Mouse (Mus musculus) CH12.LX (cell line): ENCODE measurements around the gene Olfr613. TPM values are rescaled to one million over a fixed set of nuclear protein-coding genes. Genes with fewer than 3 reads are reported as not detected.

Source experiments
- DNase-seq: peaks from one replicate; pipeline ENCODE4 v3.0.0-alpha.2; 2013; ENCODE audit errors: extremely low read depth
- H3K27ac ChIP-seq: 2 replicates; pipeline ENCODE4 v1.5.1; 2012; ENCODE audit warnings: low read depth, mild to moderate bottlenecking, control low read depth, moderate library complexity; ENCODE audit not compliant: insufficient read depth
- H3K27me3 ChIP-seq: replicated peaks from 2 replicates; pipeline ENCODE3; 2012; ENCODE audit warnings: inconsistent platforms
- H3K36me3 ChIP-seq, 2 experiments: replicated peaks in 1 of 2; 2 replicates each; pipeline versions ENCODE3 to v1.6.1; 2012; ENCODE audit warnings: inconsistent platforms in 1 of 2, low read length in 1 of 2, mild to moderate bottlenecking in 1 of 2, mixed read lengths in 1 of 2, moderate library complexity in 1 of 2; ENCODE audit not compliant: control insufficient read depth in 1 of 2, insufficient read depth in 1 of 2
- H3K4me1 ChIP-seq, 2 experiments: 2 replicates each; pipeline ENCODE4 v1.6.1; 2012; ENCODE audit warnings: inconsistent platforms in 1 of 2, moderate library complexity in 1 of 2; ENCODE audit not compliant: insufficient read depth in 2 of 2, control insufficient read depth in 1 of 2
- H3K4me2 ChIP-seq: 2 replicates; pipeline ENCODE4 v1.6.1; 2012; ENCODE audit warnings: low read depth, mild to moderate bottlenecking, control low read depth; ENCODE audit not compliant: poor library complexity, insufficient read depth, severe bottlenecking
- H3K4me3 ChIP-seq, 3 experiments: fragments of 150-350 bp in 1 of 3; sonication (generic) in 1 of 3; replicated peaks in 1 of 3; 2 replicates each; pipeline versions ENCODE3 to v1.5.1; 2011 to 2012; ENCODE audit warnings: low read depth in 2 of 3, low read length in 2 of 3, mild to moderate bottlenecking in 2 of 3, moderate library complexity in 2 of 3, control low read depth in 1 of 3, improper control_type of control experiment in 1 of 3, inconsistent platforms in 1 of 3, mixed read lengths in 1 of 3; ENCODE audit not compliant: poor library complexity in 1 of 3
- H3K79me2 ChIP-seq: replicated peaks from 2 replicates; pipeline ENCODE4 v1.6.1; 2012; ENCODE audit warnings: mild to moderate bottlenecking, moderate library complexity; ENCODE audit not compliant: control insufficient read depth, poor library complexity, insufficient read depth, severe bottlenecking; ENCODE audit errors: extremely low read depth
- H3K9ac ChIP-seq: 2 replicates; pipeline ENCODE4 v1.6.1; 2012; ENCODE audit warnings: low read depth, mild to moderate bottlenecking, control low read depth, moderate library complexity; ENCODE audit not compliant: insufficient read depth
- H3K9me3 ChIP-seq: replicated peaks from 2 replicates; pipeline ENCODE3; 2012; ENCODE audit warnings: low read length, inconsistent platforms, mixed read lengths
- BHLHE40 ChIP-seq: IDR thresholded peaks from 2 replicates; pipeline ENCODE4 v1.6.1; 2011; ENCODE audit warnings: mild to moderate bottlenecking, low read depth, low read length, improper control_type of control experiment
- CHD1 ChIP-seq: IDR thresholded peaks from 2 replicates; pipeline ENCODE4 v1.6.1; 2012; ENCODE audit warnings: low read depth, low read length, improper control_type of control experiment, inconsistent platforms
- CHD2 ChIP-seq: IDR thresholded peaks from 2 replicates; pipeline ENCODE4 v1.6.1; 2011; ENCODE audit warnings: low read length, improper control_type of control experiment
- CTCF ChIP-seq, 2 experiments: IDR thresholded peaks in 1 of 2; conservative IDR thresholded peaks in 1 of 2; 2 replicates each; pipeline ENCODE4 v1.5.1; 2011 to 2012; ENCODE audit warnings: low read depth in 2 of 2, low read length in 2 of 2, improper control_type of control experiment in 1 of 2, inconsistent platforms in 1 of 2, mild to moderate bottlenecking in 1 of 2, moderate library complexity in 1 of 2
- ELF1 ChIP-seq: IDR thresholded peaks from 2 replicates; pipeline ENCODE4 v1.6.1; 2014; ENCODE audit warnings: low read depth, mild to moderate bottlenecking, inconsistent platforms, low read length, improper control_type of control experiment
- ETS1 ChIP-seq: conservative IDR thresholded peaks from 2 replicates; pipeline ENCODE4 v1.6.1; 2012; ENCODE audit warnings: low read depth, mild to moderate bottlenecking, inconsistent platforms, low read length, improper control_type of control experiment, moderate library complexity
- IRF4 ChIP-seq: IDR thresholded peaks from 2 replicates; pipeline ENCODE4 v1.6.1; 2014; ENCODE audit warnings: low read depth, mild to moderate bottlenecking, inconsistent platforms, low read length, improper control_type of control experiment
- JUN ChIP-seq: IDR thresholded peaks from 2 replicates; pipeline ENCODE4 v1.6.1; 2011; ENCODE audit warnings: low read depth, mild to moderate bottlenecking, low read length, improper control_type of control experiment, moderate library complexity; ENCODE audit not compliant: insufficient read depth
- JUND ChIP-seq: conservative IDR thresholded peaks from 2 replicates; pipeline ENCODE4 v1.6.1; 2011; ENCODE audit warnings: low read depth, low read length, improper control_type of control experiment
- KAT2A ChIP-seq: IDR thresholded peaks from 2 replicates; pipeline ENCODE4 v1.6.1; 2012; ENCODE audit warnings: low read length, improper control_type of control experiment, inconsistent platforms; ENCODE audit not compliant: insufficient replicate concordance
- MAFK ChIP-seq: IDR thresholded peaks from 2 replicates; pipeline ENCODE4 v1.6.1; 2011; ENCODE audit warnings: low read length, improper control_type of control experiment; ENCODE audit not compliant: insufficient replicate concordance
- MAX ChIP-seq: IDR thresholded peaks from 2 replicates; pipeline ENCODE4 v1.6.1; 2011; ENCODE audit warnings: low read length, improper control_type of control experiment
- MAZ ChIP-seq: IDR thresholded peaks from 2 replicates; pipeline ENCODE4 v1.6.1; 2012; ENCODE audit warnings: low read depth, mild to moderate bottlenecking, inconsistent platforms, low read length, improper control_type of control experiment, moderate library complexity
- MXI1 ChIP-seq: IDR thresholded peaks from 2 replicates; pipeline ENCODE4 v1.6.1; 2011; ENCODE audit warnings: mild to moderate bottlenecking, low read depth, low read length, improper control_type of control experiment
- POLR2A ChIP-seq: IDR thresholded peaks from 2 replicates; pipeline ENCODE4 v1.6.1; 2011; ENCODE audit warnings: low read depth, mild to moderate bottlenecking, improper control_type of control experiment, low read length
- POLR2AphosphoS2 ChIP-seq: IDR thresholded peaks from 2 replicates; pipeline ENCODE4 v1.6.1; 2011; ENCODE audit warnings: low read depth, low read length, improper control_type of control experiment
- RCOR1 ChIP-seq: conservative IDR thresholded peaks from 2 replicates; pipeline ENCODE4 v1.6.1; 2012; ENCODE audit warnings: low read depth, mild to moderate bottlenecking, inconsistent platforms, low read length, improper control_type of control experiment
- TCF12 ChIP-seq: IDR thresholded peaks from 2 replicates; pipeline ENCODE4 v1.6.1; 2014; ENCODE audit warnings: low read depth, mild to moderate bottlenecking, inconsistent platforms, low read length, improper control_type of control experiment
- ZKSCAN1 ChIP-seq: IDR thresholded peaks from 2 replicates; pipeline ENCODE4 v1.6.1; 2012; ENCODE audit warnings: low read depth, inconsistent platforms, low read length, improper control_type of control experiment, borderline replicate concordance
- dilution Hi-C: fragments of 300-500 bp; cut with MboI; formaldehyde crosslinking; loops from 2 replicates; pipeline ENCODE4 v1.14.3; 2020; ENCODE audit warnings: low sequenced_read_pairs; ENCODE audit not compliant: extremely low pct_unique_long_range_greater_than_20kb, extremely low pct_ligation_motif_present
- in situ Hi-C: fragments of 300-500 bp; cut with MboI; formaldehyde crosslinking; loops from 3 replicates; pipeline ENCODE4 v1.14.3; 2019; ENCODE audit warnings: low sequenced_read_pairs, low pct_ligation_motif_present, low pct_unique_long_range_greater_than_20kb, mixed read lengths
- polyA plus RNA-seq: library from polyadenylated mRNA; unstranded; fragments of >175 nt; gene quantifications from 2 replicates; pipeline ENCODE4 v1.2.1, GENCODE M21; 2012; ENCODE audit warnings: low read depth; ENCODE audit not compliant: insufficient read length
- total RNA-seq, 2 experiments: library from RNA; depleted of rRNA; stranded (reverse); fragments of 300-350 nt in 1 of 2; fragments of >200 nt in 1 of 2; gene quantifications; 2 replicates each; pipeline ENCODE4 v1.2.3; 2012 to 2014

Olfr613 gene
- total and polyA plus RNA-seq, 3 experiments: not detected

- no peak within 1 kb of the TSS for H3K4me2 ChIP-seq
- no peaks in the 10 kb centered on the region for H3K27me3 ChIP-seq
- in situ Hi-C loops: no loop called here
- dilution Hi-C loops: no loop called here
- H3K79me2 ChIP-seq: no peaks in the 10 kb centered on the region
- H3K4me3 ChIP-seq: no peak within 1 kb of the TSS
- no peaks in the 10 kb centered on the region for H3K36me3 ChIP-seq
- no peaks in the 10 kb centered on the region for H3K9me3 ChIP-seq
- TF ChIP-seq KAT2A (no peak), MXI1 (no peak), BHLHE40 (no peak), POLR2AphosphoS2 (no peak)
- no peak for DNase-seq
- H3K4me1 ChIP-seq: no peaks in the 10 kb centered on the region
- H3K9ac ChIP-seq: no peak within 1 kb of the TSS
- H3K27ac ChIP-seq: no peak within 1 kb of the TSS
These were observed 24.9 kb downstream of the Olfr613 start, which contains the start of gene Olfr617 for GRCm38 (mm10) chr7:103572761-103573160. TSS of gene Olfr617 (plus strand) at chr7:103573061.

- Histone ChIP-seq H3K79me2 (no peaks in the 10 kb centered on the region), H3K9ac (no peak within 1 kb of the TSS), H3K27ac (no peak within 1 kb of the TSS), H3K9me3 (no peaks in the 10 kb centered on the region), H3K4me2 (no peak within 1 kb of the TSS), H3K4me3 (no peak within 1 kb of the TSS), H3K4me1 (no peaks in the 10 kb centered on the region), H3K27me3 (no peaks in the 10 kb centered on the region), H3K36me3 (no peaks in the 10 kb centered on the region)
- dilution Hi-C loops (no loop called here), in situ Hi-C loops (no loop called here)
- TF ChIP-seq MAX (no peak), CTCF (conservative IDR thresholded peaks at IDR 0.05 in 1 of 2, IDR thresholded peaks at IDR 0.05 in 1 of 2; ENCODE audit: low read depth in 2 of 2, low read length in 2 of 2) (no peak), JUND (no peak), CHD1 (no peak), TCF12 (no peak), ETS1 (no peak), ZKSCAN1 (no peak), ELF1 (no peak), POLR2A (no peak), IRF4 (no peak), MAFK (no peak), MXI1 (no peak), CHD2 (no peak), BHLHE40 (no peak), MAZ (no peak), RCOR1 (no peak), JUN (no peak)
- no peak for DNase-seq
These were observed 41.9 kb downstream of the Olfr613 start, which contains the start of gene Olfr618 for GRCm38 (mm10) chr7:103589803-103590202. TSS of gene Olfr618 (plus strand) at chr7:103590103.
